Mouse (Mus musculus): ENCODE data around the gene Fam83g.
"Not testable (repeated sequence)": the region's sequence is repeated elsewhere in the genome, so short reads cannot be mapped to it uniquely, and the experiment has no call there.

Fam83g gene

GRCm38 (mm10) chr11:61683907-61684731, at the start of gene Fam83g:
Fam83g (plus strand) TSS chr11:61684091.
- DNase-seq (ENCODE audit: low read depth, low spot score) = peak; percentile 79

GRCm38 (mm10) chr11:61636309-61636708, 47.6 kb upstream of the Fam83g start:
- DNase-seq (ENCODE audit: low read depth, low spot score) = not testable (repeated sequence)

- DNase-seq (ENCODE audit: low read depth, low spot score) = no peak
Observed at GRCm38 (mm10) chr11:61637413-61637812, 46.5 kb upstream of the Fam83g start.

- no peak for DNase-seq (ENCODE audit: low read depth, low spot score)
Observed at GRCm38 (mm10) chr11:61637856-61638255, 46.0 kb upstream of the Fam83g start.

- peak; percentile 71 for DNase-seq (ENCODE audit: low read depth, low spot score)
Observed at GRCm38 (mm10) chr11:61638764-61639536, 44.9 kb upstream of the Fam83g start.

- DNase-seq (ENCODE audit: low read depth, low spot score) = peak; percentile 42
Observed at GRCm38 (mm10) chr11:61639601-61640177, 44.2 kb upstream of the Fam83g start.

- peak; percentile 53 for DNase-seq (ENCODE audit: low read depth, low spot score)
Observed at GRCm38 (mm10) chr11:61640585-61640984, 43.3 kb upstream of the Fam83g start.

GRCm38 (mm10) chr11:61642106-61642505, 41.8 kb upstream of the Fam83g start:
- peak; percentile 46 for DNase-seq (ENCODE audit: low read depth, low spot score)

GRCm38 (mm10) chr11:61643184-61643961, 40.5 kb upstream of the Fam83g start:
- no peak for DNase-seq (ENCODE audit: low read depth, low spot score)

- DNase-seq (ENCODE audit: low read depth, low spot score) = peak; percentile 72
Observed at GRCm38 (mm10) chr11:61644576-61645326, 39.1 kb upstream of the Fam83g start.

GRCm38 (mm10) chr11:61645357-61645857, 38.5 kb upstream of the Fam83g start:
- DNase-seq (ENCODE audit: low read depth, low spot score) = peak; percentile 53

- no peak for DNase-seq (ENCODE audit: low read depth, low spot score)
Observed at GRCm38 (mm10) chr11:61646499-61647039, 37.3 kb upstream of the Fam83g start.

- DNase-seq (ENCODE audit: low read depth, low spot score) = peak; percentile 83
Observed at GRCm38 (mm10) chr11:61647110-61647910, 36.6 kb upstream of the Fam83g start.

GRCm38 (mm10) chr11:61647956-61648748, 35.7 kb upstream of the Fam83g start:
- DNase-seq (ENCODE audit: low read depth, low spot score) = peak; percentile 59

GRCm38 (mm10) chr11:61648749-61649115, 35.2 kb upstream of the Fam83g start:
- peak; percentile 53 for DNase-seq (ENCODE audit: low read depth, low spot score)

- DNase-seq (ENCODE audit: low read depth, low spot score) = peak; percentile 10
Observed at GRCm38 (mm10) chr11:61649163-61649580, 34.7 kb upstream of the Fam83g start.

GRCm38 (mm10) chr11:61649626-61650025, 34.3 kb upstream of the Fam83g start:
- DNase-seq (ENCODE audit: low read depth, low spot score) = no peak

GRCm38 (mm10) chr11:61650470-61651265, 33.2 kb upstream of the Fam83g start:
- DNase-seq (ENCODE audit: low read depth, low spot score) = peak; percentile 57

All from CD4-positive, CD25-positive, alpha-beta regulatory T cell, adult 2 months (primary cell).